In the genomic region with DNA sequence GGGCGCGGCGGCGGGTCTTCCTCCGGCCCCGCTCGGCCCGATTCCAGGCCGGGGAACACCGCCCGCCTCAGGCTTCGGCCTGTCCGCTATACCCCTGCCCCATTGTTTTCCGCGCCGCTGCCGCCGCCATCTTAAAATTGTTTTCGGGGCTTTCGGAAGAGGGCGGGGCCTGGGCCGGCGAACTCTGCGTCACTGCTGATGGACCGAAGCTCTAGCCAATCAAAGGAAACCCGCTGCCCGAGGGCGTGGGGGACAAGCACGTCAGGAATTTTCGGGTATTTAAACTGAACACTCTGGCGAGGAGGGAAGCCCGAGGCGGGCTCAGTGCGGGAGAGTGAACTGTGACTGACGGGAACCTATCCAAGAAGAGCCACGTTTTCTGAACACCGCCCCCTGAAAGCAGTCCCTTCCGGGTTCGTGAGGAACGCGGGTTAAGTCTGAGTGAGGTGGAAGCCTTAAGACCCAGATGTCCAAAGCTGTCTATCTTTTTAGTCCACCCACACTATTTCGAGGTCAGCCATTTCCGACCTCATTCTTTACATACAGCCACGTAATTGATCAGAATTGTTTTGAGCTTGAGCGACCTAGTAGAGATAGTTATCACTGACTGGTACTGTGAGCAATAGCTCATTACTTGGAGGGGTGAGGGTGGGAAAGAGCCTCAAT, we compare ENCODE assay signal across 1 mouse cellular context.
TF ChIP-seq lines count a peak whose summit lies in the region.

Gene Maml1, minus strand, starts transcription at position 122 of the 666 bp plus-strand sequence.

TF ChIP-seq in MEL, 35 proteins besides CTCF, POLR2A, EP300 and RAD21 (continued from another document):
- TF ChIP-seq BHLHE40 (IDR thresholded peaks at IDR 0.05; ENCODE audit: borderline replicate concordance, low read depth, low read length) (no peak), CHD2 (IDR thresholded peaks at IDR 0.05; ENCODE audit: low read length) (peak; percentile 65), USF2 (IDR thresholded peaks at IDR 0.05; ENCODE audit: borderline replicate concordance in 1 of 2, insufficient read depth in 1 of 2, low read depth in 1 of 2, low read length in 2 of 2) (no peak), ETS1 (IDR thresholded peaks at IDR 0.05; ENCODE audit: low read depth, low read length) (peak; percentile 34; the same call in 1 of the 2 replicates), ZKSCAN1 (IDR thresholded peaks at IDR 0.05; ENCODE audit: low read depth, low read length) (no peak), UBTF (IDR thresholded peaks at IDR 0.05; ENCODE audit: borderline replicate concordance, insufficient read depth, low read depth, low read length) (0 out of 2 replicates have a peak, but pooled peaks have one; percentile 15), RCOR1 (IDR thresholded peaks at IDR 0.05; ENCODE audit: low read depth, low read length) (0 out of 2 replicates have a peak, but pooled peaks have one; percentile 36), HCFC1 (IDR thresholded peaks at IDR 0.05; ENCODE audit: low read depth, low read length) (peak; percentile 80), SIN3A (IDR thresholded peaks at IDR 0.05; ENCODE audit: low read length) (peak; percentile 92), MAX (IDR thresholded peaks at IDR 0.05; ENCODE audit: low read length) (peak; percentile 83)
